Mouse (Mus musculus) c-Kit-negative CD71-positive TER-119-positive erythroid progenitor cells, embryonic 14.5 days (primary cell): ENCODE measurements around the gene Ikbip.
A peak's percentile ranks its signal among the peaks of the same experiment; 100 is the strongest.

Experiments
- DNase-seq: peaks from one replicate; pipeline ENCODE4 v3.0.0-alpha.2; 2013; ENCODE audit warnings: low read depth, low spot score

Ikbip gene

GRCm38 (mm10) chr10:91116958-91117357, 34.2 kb downstream of the Ikbip start:
- no peak for DNase-seq

- DNase-seq: no peak
Measured at GRCm38 (mm10) chr10:91122646-91123045, 39.9 kb downstream of the Ikbip start.

GRCm38 (mm10) chr10:91123281-91123827, 40.6 kb downstream of the Ikbip start:
- DNase-seq: peak; percentile 50

- peak; percentile 97 for DNase-seq
Measured at GRCm38 (mm10) chr10:91123828-91124822, 41.4 kb downstream of the Ikbip start, which contains the start of gene Slc25a3. Gene Slc25a3, minus strand, starts transcription at chr10:91124059.

- DNase-seq: no peak
Measured at GRCm38 (mm10) chr10:91126618-91127355, 44.0 kb downstream of the Ikbip start.

- no peak for DNase-seq
Measured at GRCm38 (mm10) chr10:91127395-91127794, 44.7 kb downstream of the Ikbip start.

- DNase-seq: no peak
Measured at GRCm38 (mm10) chr10:91128551-91129160, 45.9 kb downstream of the Ikbip start.

- no peak for DNase-seq
Measured at GRCm38 (mm10) chr10:91130792-91131191, 48.1 kb downstream of the Ikbip start.

- no peak for DNase-seq
Measured at GRCm38 (mm10) chr10:91131565-91131964, 48.8 kb downstream of the Ikbip start.

GRCm38 (mm10) chr10:91135302-91135972, 52.7 kb downstream of the Ikbip start:
- no peak for DNase-seq

GRCm38 (mm10) chr10:91137400-91137799, 54.7 kb downstream of the Ikbip start:
- DNase-seq: no peak

- no peak for DNase-seq
Measured at GRCm38 (mm10) chr10:91138317-91138716, 55.6 kb downstream of the Ikbip start.

GRCm38 (mm10) chr10:91139148-91139766, 56.5 kb downstream of the Ikbip start:
- no peak for DNase-seq

GRCm38 (mm10) chr10:91141564-91141963, 58.8 kb downstream of the Ikbip start:
- no peak for DNase-seq

- DNase-seq: no peak
Measured at GRCm38 (mm10) chr10:91142654-91143191, 60.0 kb downstream of the Ikbip start.

- no peak for DNase-seq
Measured at GRCm38 (mm10) chr10:91143313-91144230, 60.8 kb downstream of the Ikbip start.

- no peak for DNase-seq
Measured at GRCm38 (mm10) chr10:91145413-91145812, 62.7 kb downstream of the Ikbip start.
